Mouse (Mus musculus): ENCODE results near the gene Htra2.

Htra2 gene

GRCm38 (mm10) chr6:83033249-83034185 lies 21.6 kb downstream of the Htra2 start, which contains the start of the genes Dok1 and Loxl3:
Gene Dok1, minus strand, starts transcription at chr6:83033471.
Gene Loxl3, plus strand, starts transcription at chr6:83034173.
- DNase-seq (ENCODE audit: low read depth, low spot score) = peak; percentile 75

- DNase-seq (ENCODE audit: low read depth, low spot score) = peak; percentile 65
Measured at GRCm38 (mm10) chr6:83032769-83033191, 22.3 kb downstream of the Htra2 start.

- no peak for DNase-seq (ENCODE audit: low read depth, low spot score)
Measured at GRCm38 (mm10) chr6:83031921-83032590, 23.0 kb downstream of the Htra2 start.

GRCm38 (mm10) chr6:83031111-83031510 lies 24.0 kb downstream of the Htra2 start:
- no peak for DNase-seq (ENCODE audit: low read depth, low spot score)

GRCm38 (mm10) chr6:83029777-83030176 lies 25.3 kb downstream of the Htra2 start:
- DNase-seq (ENCODE audit: low read depth, low spot score) = no peak

GRCm38 (mm10) chr6:83027706-83028105 lies 27.4 kb downstream of the Htra2 start:
- no peak for DNase-seq (ENCODE audit: low read depth, low spot score)

- no peak for DNase-seq (ENCODE audit: low read depth, low spot score)
Measured at GRCm38 (mm10) chr6:83027293-83027692, 27.8 kb downstream of the Htra2 start.

GRCm38 (mm10) chr6:83025221-83025620 lies 29.9 kb downstream of the Htra2 start:
- DNase-seq (ENCODE audit: low read depth, low spot score) = no peak

GRCm38 (mm10) chr6:83024421-83024820 lies 30.7 kb downstream of the Htra2 start:
- DNase-seq (ENCODE audit: low read depth, low spot score) = no peak

- DNase-seq (ENCODE audit: low read depth, low spot score) = no peak
Measured at GRCm38 (mm10) chr6:83023786-83024185, 31.3 kb downstream of the Htra2 start.

- DNase-seq (ENCODE audit: low read depth, low spot score) = no peak
Measured at GRCm38 (mm10) chr6:83023008-83023407, 32.1 kb downstream of the Htra2 start.

GRCm38 (mm10) chr6:83020836-83021593 lies 34.1 kb downstream of the Htra2 start:
- DNase-seq (ENCODE audit: low read depth, low spot score) = no peak

GRCm38 (mm10) chr6:83020121-83020520 lies 35.0 kb downstream of the Htra2 start:
- DNase-seq (ENCODE audit: low read depth, low spot score) = no peak

- DNase-seq (ENCODE audit: low read depth, low spot score) = no peak
Measured at GRCm38 (mm10) chr6:83019044-83019443, 36.0 kb downstream of the Htra2 start.

GRCm38 (mm10) chr6:83017190-83017589 lies 37.9 kb downstream of the Htra2 start:
- DNase-seq (ENCODE audit: low read depth, low spot score) = no peak

GRCm38 (mm10) chr6:83015749-83016148 lies 39.3 kb downstream of the Htra2 start:
- DNase-seq (ENCODE audit: low read depth, low spot score) = no peak

- DNase-seq (ENCODE audit: low read depth, low spot score) = no peak
Measured at GRCm38 (mm10) chr6:83014482-83015466, 40.3 kb downstream of the Htra2 start.

- DNase-seq (ENCODE audit: low read depth, low spot score) = no peak
Measured at GRCm38 (mm10) chr6:83013444-83013843, 41.6 kb downstream of the Htra2 start.

GRCm38 (mm10) chr6:83011756-83012155 lies 43.3 kb downstream of the Htra2 start:
- DNase-seq (ENCODE audit: low read depth, low spot score) = no peak

- DNase-seq (ENCODE audit: low read depth, low spot score) = no peak
Measured at GRCm38 (mm10) chr6:83011255-83011654, 43.8 kb downstream of the Htra2 start.

GRCm38 (mm10) chr6:83010010-83010409 lies 45.1 kb downstream of the Htra2 start:
- no peak for DNase-seq (ENCODE audit: low read depth, low spot score)
